Mouse (Mus musculus): ENCODE results near the gene 2210408I21Rik.

2210408I21Rik gene

GRCm38 (mm10) chr13:77275172-77275747 lies 139.9 kb downstream of the 2210408I21Rik start:
- DNase-seq (ENCODE audit: low spot score in 2 of 2), result peak; percentile 40 to 82

GRCm38 (mm10) chr13:77278659-77279413 lies 143.5 kb downstream of the 2210408I21Rik start:
- no peak for DNase-seq (ENCODE audit: low spot score in 2 of 2)

GRCm38 (mm10) chr13:77295519-77295918 lies 160.2 kb downstream of the 2210408I21Rik start:
- peak; percentile 17 to 66 for DNase-seq (ENCODE audit: low spot score in 2 of 2)

GRCm38 (mm10) chr13:77324101-77324500 lies 188.8 kb downstream of the 2210408I21Rik start:
- no peak for DNase-seq (ENCODE audit: low spot score in 2 of 2)

- DNase-seq (ENCODE audit: low spot score in 2 of 2), result no peak
Measured at GRCm38 (mm10) chr13:77326174-77326959, 191.0 kb downstream of the 2210408I21Rik start.

GRCm38 (mm10) chr13:77342097-77342496 lies 206.8 kb downstream of the 2210408I21Rik start:
- DNase-seq (ENCODE audit: low spot score in 2 of 2), result no peak

GRCm38 (mm10) chr13:77385448-77385970 lies 250.2 kb downstream of the 2210408I21Rik start:
- no peak for DNase-seq (ENCODE audit: low spot score in 2 of 2)

GRCm38 (mm10) chr13:77386001-77386400 lies 250.7 kb downstream of the 2210408I21Rik start:
- no peak for DNase-seq (ENCODE audit: low spot score in 2 of 2)

- no peak for DNase-seq (ENCODE audit: low spot score in 2 of 2)
Measured at GRCm38 (mm10) chr13:77388148-77388547, 252.8 kb downstream of the 2210408I21Rik start.

GRCm38 (mm10) chr13:77389209-77389608 lies 253.9 kb downstream of the 2210408I21Rik start:
- no peak for DNase-seq (ENCODE audit: low spot score in 2 of 2)

- no peak for DNase-seq (ENCODE audit: low spot score in 2 of 2)
Measured at GRCm38 (mm10) chr13:77396374-77396773, 261.0 kb downstream of the 2210408I21Rik start.

GRCm38 (mm10) chr13:77396981-77397380 lies 261.6 kb downstream of the 2210408I21Rik start:
- DNase-seq (ENCODE audit: low spot score in 2 of 2), result peak in 1 of 2 experiments; percentile 24

- no peak for DNase-seq (ENCODE audit: low spot score in 2 of 2)
Measured at GRCm38 (mm10) chr13:77397646-77398045, 262.3 kb downstream of the 2210408I21Rik start.

- no peak for DNase-seq (ENCODE audit: low spot score in 2 of 2)
Measured at GRCm38 (mm10) chr13:77398477-77398876, 263.1 kb downstream of the 2210408I21Rik start.

GRCm38 (mm10) chr13:77400762-77401161 lies 265.4 kb downstream of the 2210408I21Rik start:
- DNase-seq (ENCODE audit: low spot score in 2 of 2), result no peak

GRCm38 (mm10) chr13:77408530-77408929 lies 273.2 kb downstream of the 2210408I21Rik start:
- no peak for DNase-seq (ENCODE audit: low spot score in 2 of 2)

- DNase-seq (ENCODE audit: low spot score in 2 of 2), result no peak
Measured at GRCm38 (mm10) chr13:77409804-77410203, 274.5 kb downstream of the 2210408I21Rik start.

- DNase-seq (ENCODE audit: low spot score in 2 of 2), result no peak
Measured at GRCm38 (mm10) chr13:77412829-77413228, 277.5 kb downstream of the 2210408I21Rik start.

GRCm38 (mm10) chr13:77450007-77450567 lies 314.7 kb downstream of the 2210408I21Rik start:
- no peak for DNase-seq (ENCODE audit: low spot score in 2 of 2)

- no peak for DNase-seq (ENCODE audit: low spot score in 2 of 2)
Measured at GRCm38 (mm10) chr13:77470093-77470621, 334.8 kb downstream of the 2210408I21Rik start.

GRCm38 (mm10) chr13:77476420-77476819 lies 341.1 kb downstream of the 2210408I21Rik start:
- peak in 1 of 2 experiments; percentile 3 for DNase-seq (ENCODE audit: low spot score in 2 of 2)
